ENCODE assay signal across 1 mouse cellular context in the genomic region with DNA sequence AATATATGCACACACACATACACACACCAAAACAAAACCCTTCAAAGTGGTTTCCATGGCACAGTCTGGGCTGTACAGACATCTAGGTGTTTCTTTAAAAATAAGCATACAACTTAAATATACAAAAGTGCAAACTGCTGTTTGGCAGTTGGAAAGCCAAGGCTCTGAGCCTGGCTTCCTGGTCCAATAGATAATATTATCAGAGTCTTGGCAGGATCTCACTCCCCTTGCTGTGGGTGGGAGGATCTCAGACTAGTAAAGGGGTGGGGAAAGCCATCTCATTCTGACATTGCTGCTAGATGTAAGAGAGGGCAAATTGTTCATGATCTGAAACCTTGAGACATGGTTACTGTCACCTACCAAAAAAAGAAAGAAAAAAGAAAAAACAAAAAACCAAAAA.
A peak's percentile ranks its signal among the peaks of the same experiment; 100 is the strongest.
TF ChIP-seq lines count a peak whose summit lies in the region.

No protein-coding gene starts in this region.

TF ChIP-seq in MEL, 35 proteins besides CTCF, POLR2A, EP300 and RAD21:
- TF ChIP-seq KAT2A (conservative IDR thresholded peaks at IDR 0.05; ENCODE audit: low read depth, low read length) (no peak), SIN3A (IDR thresholded peaks at IDR 0.05; ENCODE audit: low read length) (0 out of 2 replicates have a peak, but pooled peaks have one; percentile 40), E2F4 (IDR thresholded peaks at IDR 0.05; ENCODE audit: borderline replicate concordance, low read depth, low read length) (no peak), HCFC1 (IDR thresholded peaks at IDR 0.05; ENCODE audit: low read depth, low read length) (no peak), TCF12 (IDR thresholded peaks at IDR 0.05; ENCODE audit: low read depth, low read length) (peak; percentile 94), JUND (IDR thresholded peaks at IDR 0.05; ENCODE audit: low read depth, low read length) (0 out of 2 replicates have a peak, but pooled peaks have one; percentile 36), POLR2AphosphoS5 (IDR thresholded peaks at IDR 0.05; ENCODE audit: borderline replicate concordance, low read depth, low read length) (no peak), MAX (IDR thresholded peaks at IDR 0.05; ENCODE audit: low read length) (no peak), MYB (IDR thresholded peaks at IDR 0.05; ENCODE audit: low read depth, low read length) (peak; percentile 94), MXI1 (IDR thresholded peaks at IDR 0.05; ENCODE audit: low read depth, low read length) (no peak), MAFK (IDR thresholded peaks at IDR 0.05; ENCODE audit: borderline replicate concordance, low read depth, low read length) (no peak), TBP (IDR thresholded peaks at IDR 0.05; ENCODE audit: low read depth, low read length) (0 out of 2 replicates have a peak, but pooled peaks have one; percentile 36), USF2 (IDR thresholded peaks at IDR 0.05; ENCODE audit: borderline replicate concordance in 1 of 2, insufficient read depth in 1 of 2, low read depth in 1 of 2, low read length in 2 of 2) (no peak), GABPA (IDR thresholded peaks at IDR 0.05; ENCODE audit: low read depth, low read length) (no peak), ZKSCAN1 (IDR thresholded peaks at IDR 0.05; ENCODE audit: low read depth, low read length) (no peak), TAL1 (IDR thresholded peaks at IDR 0.05; ENCODE audit: low read length) (peak; percentile 93), NELFE (IDR thresholded peaks at IDR 0.05; ENCODE audit: low read depth, low read length) (no peak), ETS1 (IDR thresholded peaks at IDR 0.05; ENCODE audit: low read depth, low read length) (peak; percentile 87), ZC3H11A (IDR thresholded peaks at IDR 0.05; ENCODE audit: low read depth, low read length) (no peak), MAZ (IDR thresholded peaks at IDR 0.05; ENCODE audit: low read depth, low read length) (no peak), USF1 (IDR thresholded peaks at IDR 0.05; ENCODE audit: low read depth, low read length) (no peak), CHD2 (IDR thresholded peaks at IDR 0.05; ENCODE audit: low read length) (no peak), CHD1 (IDR thresholded peaks at IDR 0.05; ENCODE audit: low read depth, low read length) (no peak), GATA1 (IDR thresholded peaks at IDR 0.05; ENCODE audit: low read depth, low read length) (peak; percentile 94), MYC (IDR thresholded peaks at IDR 0.05; ENCODE audit: low read depth, low read length) (no peak), MEF2A (IDR thresholded peaks at IDR 0.05; ENCODE audit: extremely low read depth, insufficient replicate concordance, low read depth, low read length, poor library complexity, severe bottlenecking) (no peak), SMC3 (IDR thresholded peaks at IDR 0.05; ENCODE audit: low read depth, low read length) (no peak), ZNF384 (IDR thresholded peaks at IDR 0.05; ENCODE audit: low read depth, low read length) (peak; percentile 68), NRF1 (IDR thresholded peaks at IDR 0.05; ENCODE audit: insufficient read depth, low read depth, low read length, poor library complexity, severe bottlenecking) (no peak), ZMIZ1 (IDR thresholded peaks at IDR 0.05; ENCODE audit: low read depth, low read length) (no peak), BHLHE40 (IDR thresholded peaks at IDR 0.05; ENCODE audit: borderline replicate concordance, low read depth, low read length) (no peak), POLR2AphosphoS2 (IDR thresholded peaks at IDR 0.05; ENCODE audit: low read length) (no peak), RCOR1 (IDR thresholded peaks at IDR 0.05; ENCODE audit: low read depth, low read length) (peak; percentile 45), UBTF (IDR thresholded peaks at IDR 0.05; ENCODE audit: borderline replicate concordance, insufficient read depth, low read depth, low read length) (no peak), ELF1 (IDR thresholded peaks at IDR 0.05; ENCODE audit: low read depth, low read length) (0 out of 2 replicates have a peak, but pooled peaks have one; percentile 32)
